Mouse (Mus musculus): ENCODE data around the gene Safb2.

DNA sequence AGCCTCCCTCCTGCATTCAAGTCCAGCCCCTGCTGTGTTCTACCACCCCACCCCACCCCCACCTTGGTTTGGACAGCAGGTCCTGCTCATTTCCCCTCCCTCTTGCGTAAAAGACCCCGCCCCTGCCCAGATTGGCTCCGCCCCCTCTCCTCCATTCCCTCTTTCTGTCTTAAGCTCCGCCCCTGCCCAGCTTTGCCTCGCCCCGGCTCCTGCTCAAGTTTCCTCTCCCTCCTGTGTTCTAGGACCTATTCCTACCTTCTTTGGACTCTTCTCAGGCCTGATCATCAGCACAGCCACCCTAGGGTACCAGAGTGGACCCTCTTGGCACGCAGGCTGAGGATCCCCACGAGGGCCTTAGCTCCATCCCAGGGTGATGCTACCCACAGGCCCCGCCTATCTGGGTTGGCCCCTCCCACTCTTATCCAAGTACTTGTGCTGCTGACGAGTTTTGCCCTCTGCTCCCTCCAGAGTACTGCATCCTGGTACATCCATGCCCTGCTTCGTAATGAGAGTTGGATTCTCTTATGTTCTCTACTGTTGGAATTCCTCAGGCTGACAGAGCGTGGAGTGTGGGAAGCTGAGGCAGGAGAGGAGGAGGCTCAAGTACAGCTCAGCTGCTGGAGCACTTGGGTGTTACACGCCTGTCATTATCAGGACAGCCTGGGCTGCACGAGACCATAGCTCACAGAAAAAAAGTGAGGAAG lies 27.6 kb upstream of the Safb2 start:
- TF ChIP-seq POLR2A (IDR thresholded peaks at IDR 0.05; ENCODE audit: borderline replicate concordance, extremely low read depth, low read depth, low read length) (no peak), CTCF (IDR thresholded peaks at IDR 0.05; ENCODE audit: insufficient read depth, low read length) (no peak)
